Mouse (Mus musculus) CH12.LX (cell line): Measurements from ENCODE around the gene Safb. TPM values are rescaled to one million over a fixed set of nuclear protein-coding genes. Genes with fewer than 3 reads are reported as not detected.
A peak's percentile ranks its signal among the peaks of the same experiment; 100 is the strongest.

Experiments used
- DNase-seq: peaks from one replicate; pipeline ENCODE4 v3.0.0-alpha.2; 2013; ENCODE audit errors: extremely low read depth
- H3K27ac ChIP-seq: 2 replicates; pipeline ENCODE4 v1.5.1; 2012; ENCODE audit warnings: low read depth, mild to moderate bottlenecking, control low read depth, moderate library complexity; ENCODE audit not compliant: insufficient read depth
- H3K27me3 ChIP-seq: replicated peaks from 2 replicates; pipeline ENCODE3; 2012; ENCODE audit warnings: inconsistent platforms
- H3K36me3 ChIP-seq, 2 experiments: replicated peaks in 1 of 2; 2 replicates each; pipeline versions ENCODE3 to v1.6.1; 2012; ENCODE audit warnings: inconsistent platforms in 1 of 2, low read length in 1 of 2, mild to moderate bottlenecking in 1 of 2, mixed read lengths in 1 of 2, moderate library complexity in 1 of 2; ENCODE audit not compliant: control insufficient read depth in 1 of 2, insufficient read depth in 1 of 2
- H3K4me1 ChIP-seq, 2 experiments: 2 replicates each; pipeline ENCODE4 v1.6.1; 2012; ENCODE audit warnings: inconsistent platforms in 1 of 2, moderate library complexity in 1 of 2; ENCODE audit not compliant: insufficient read depth in 2 of 2, control insufficient read depth in 1 of 2
- H3K4me2 ChIP-seq: 2 replicates; pipeline ENCODE4 v1.6.1; 2012; ENCODE audit warnings: low read depth, mild to moderate bottlenecking, control low read depth; ENCODE audit not compliant: poor library complexity, insufficient read depth, severe bottlenecking
- H3K4me3 ChIP-seq, 3 experiments: fragments of 150-350 bp in 1 of 3; sonication (generic) in 1 of 3; replicated peaks in 1 of 3; 2 replicates each; pipeline versions ENCODE3 to v1.5.1; 2011 to 2012; ENCODE audit warnings: low read depth in 2 of 3, low read length in 2 of 3, mild to moderate bottlenecking in 2 of 3, moderate library complexity in 2 of 3, control low read depth in 1 of 3, improper control_type of control experiment in 1 of 3, inconsistent platforms in 1 of 3, mixed read lengths in 1 of 3; ENCODE audit not compliant: poor library complexity in 1 of 3
- H3K79me2 ChIP-seq: replicated peaks from 2 replicates; pipeline ENCODE4 v1.6.1; 2012; ENCODE audit warnings: mild to moderate bottlenecking, moderate library complexity; ENCODE audit not compliant: control insufficient read depth, poor library complexity, insufficient read depth, severe bottlenecking; ENCODE audit errors: extremely low read depth
- H3K9ac ChIP-seq: 2 replicates; pipeline ENCODE4 v1.6.1; 2012; ENCODE audit warnings: low read depth, mild to moderate bottlenecking, control low read depth, moderate library complexity; ENCODE audit not compliant: insufficient read depth
- H3K9me3 ChIP-seq: replicated peaks from 2 replicates; pipeline ENCODE3; 2012; ENCODE audit warnings: low read length, inconsistent platforms, mixed read lengths
- BHLHE40 ChIP-seq: IDR thresholded peaks from 2 replicates; pipeline ENCODE4 v1.6.1; 2011; ENCODE audit warnings: mild to moderate bottlenecking, low read depth, low read length, improper control_type of control experiment
- CTCF ChIP-seq, 2 experiments: IDR thresholded peaks in 1 of 2; conservative IDR thresholded peaks in 1 of 2; 2 replicates each; pipeline ENCODE4 v1.5.1; 2011 to 2012; ENCODE audit warnings: low read depth in 2 of 2, low read length in 2 of 2, improper control_type of control experiment in 1 of 2, inconsistent platforms in 1 of 2, mild to moderate bottlenecking in 1 of 2, moderate library complexity in 1 of 2
- E2F4 ChIP-seq: IDR thresholded peaks from 2 replicates; pipeline ENCODE4 v1.6.1; 2011; ENCODE audit warnings: low read depth, low read length, improper control_type of control experiment; ENCODE audit not compliant: insufficient replicate concordance
- ELF1 ChIP-seq: IDR thresholded peaks from 2 replicates; pipeline ENCODE4 v1.6.1; 2014; ENCODE audit warnings: low read depth, mild to moderate bottlenecking, inconsistent platforms, low read length, improper control_type of control experiment
- EP300 ChIP-seq: IDR thresholded peaks from 2 replicates; pipeline ENCODE4 v1.6.1; 2011; ENCODE audit warnings: low read length, improper control_type of control experiment
- GABPA ChIP-seq: IDR thresholded peaks from 2 replicates; pipeline ENCODE4 v1.6.1; 2012; ENCODE audit warnings: low read depth, low read length, improper control_type of control experiment, inconsistent platforms; ENCODE audit not compliant: insufficient replicate concordance
- HCFC1 ChIP-seq: IDR thresholded peaks from 2 replicates; pipeline ENCODE4 v1.6.1; 2012; ENCODE audit warnings: low read depth, mild to moderate bottlenecking, inconsistent platforms, low read length, improper control_type of control experiment
- JUN ChIP-seq: IDR thresholded peaks from 2 replicates; pipeline ENCODE4 v1.6.1; 2011; ENCODE audit warnings: low read depth, mild to moderate bottlenecking, low read length, improper control_type of control experiment, moderate library complexity; ENCODE audit not compliant: insufficient read depth
- MAFK ChIP-seq: IDR thresholded peaks from 2 replicates; pipeline ENCODE4 v1.6.1; 2011; ENCODE audit warnings: low read length, improper control_type of control experiment; ENCODE audit not compliant: insufficient replicate concordance
- MAX ChIP-seq: IDR thresholded peaks from 2 replicates; pipeline ENCODE4 v1.6.1; 2011; ENCODE audit warnings: low read length, improper control_type of control experiment
- MAZ ChIP-seq: IDR thresholded peaks from 2 replicates; pipeline ENCODE4 v1.6.1; 2012; ENCODE audit warnings: low read depth, mild to moderate bottlenecking, inconsistent platforms, low read length, improper control_type of control experiment, moderate library complexity
- MXI1 ChIP-seq: IDR thresholded peaks from 2 replicates; pipeline ENCODE4 v1.6.1; 2011; ENCODE audit warnings: mild to moderate bottlenecking, low read depth, low read length, improper control_type of control experiment
- NELFE ChIP-seq: IDR thresholded peaks from 2 replicates; pipeline ENCODE4 v1.6.1; 2011; ENCODE audit warnings: low read depth, low read length, improper control_type of control experiment
- NRF1 ChIP-seq: IDR thresholded peaks from 2 replicates; pipeline ENCODE4 v1.6.1; 2014; ENCODE audit warnings: low read depth, mild to moderate bottlenecking, inconsistent platforms, low read length, improper control_type of control experiment, moderate library complexity
- PAX5 ChIP-seq: IDR thresholded peaks from 2 replicates; pipeline ENCODE4 v1.6.1; 2012; ENCODE audit warnings: low read length, inconsistent platforms, mixed read lengths
- POLR2AphosphoS2 ChIP-seq: IDR thresholded peaks from 2 replicates; pipeline ENCODE4 v1.6.1; 2011; ENCODE audit warnings: low read depth, low read length, improper control_type of control experiment
- RAD21 ChIP-seq: IDR thresholded peaks from 2 replicates; pipeline ENCODE4 v1.6.1; 2011; ENCODE audit warnings: low read depth, mild to moderate bottlenecking, low read length, improper control_type of control experiment, moderate library complexity
- RCOR1 ChIP-seq: conservative IDR thresholded peaks from 2 replicates; pipeline ENCODE4 v1.6.1; 2012; ENCODE audit warnings: low read depth, mild to moderate bottlenecking, inconsistent platforms, low read length, improper control_type of control experiment
- SIN3A ChIP-seq: IDR thresholded peaks from 2 replicates; pipeline ENCODE4 v1.6.1; 2012; ENCODE audit warnings: low read length, improper control_type of control experiment, inconsistent platforms
- SMC3 ChIP-seq: IDR thresholded peaks from 2 replicates; pipeline ENCODE4 v1.6.1; 2011; ENCODE audit warnings: low read depth, low read length, improper control_type of control experiment
- USF1 ChIP-seq: IDR thresholded peaks from 2 replicates; pipeline ENCODE4 v1.6.1; 2014; ENCODE audit warnings: low read depth, mild to moderate bottlenecking, inconsistent platforms, low read length, improper control_type of control experiment
- ZKSCAN1 ChIP-seq: IDR thresholded peaks from 2 replicates; pipeline ENCODE4 v1.6.1; 2012; ENCODE audit warnings: low read depth, inconsistent platforms, low read length, improper control_type of control experiment, borderline replicate concordance
- ZMIZ1 ChIP-seq: IDR thresholded peaks from 2 replicates; pipeline ENCODE4 v1.6.1; 2012; ENCODE audit warnings: low read depth, mild to moderate bottlenecking, inconsistent platforms, low read length, improper control_type of control experiment
- ZNF384 ChIP-seq: IDR thresholded peaks from 2 replicates; pipeline ENCODE4 v1.6.1; 2012; ENCODE audit warnings: low read depth, low read length, improper control_type of control experiment, inconsistent platforms
- dilution Hi-C: fragments of 300-500 bp; cut with MboI; formaldehyde crosslinking; loops from 2 replicates; pipeline ENCODE4 v1.14.3; 2020; ENCODE audit warnings: low sequenced_read_pairs; ENCODE audit not compliant: extremely low pct_unique_long_range_greater_than_20kb, extremely low pct_ligation_motif_present
- in situ Hi-C: fragments of 300-500 bp; cut with MboI; formaldehyde crosslinking; loops from 3 replicates; pipeline ENCODE4 v1.14.3; 2019; ENCODE audit warnings: low sequenced_read_pairs, low pct_ligation_motif_present, low pct_unique_long_range_greater_than_20kb, mixed read lengths
- polyA plus RNA-seq: library from polyadenylated mRNA; unstranded; fragments of >175 nt; gene quantifications from 2 replicates; pipeline ENCODE4 v1.2.1, GENCODE M21; 2012; ENCODE audit warnings: low read depth; ENCODE audit not compliant: insufficient read length
- total RNA-seq, 2 experiments: library from RNA; depleted of rRNA; stranded (reverse); fragments of 300-350 nt in 1 of 2; fragments of >200 nt in 1 of 2; gene quantifications; 2 replicates each; pipeline ENCODE4 v1.2.3; 2012 to 2014

The Safb gene
- total and polyA plus RNA-seq, 3 experiments = 25.4 to 135 (median 75.9) TPM

DNA sequence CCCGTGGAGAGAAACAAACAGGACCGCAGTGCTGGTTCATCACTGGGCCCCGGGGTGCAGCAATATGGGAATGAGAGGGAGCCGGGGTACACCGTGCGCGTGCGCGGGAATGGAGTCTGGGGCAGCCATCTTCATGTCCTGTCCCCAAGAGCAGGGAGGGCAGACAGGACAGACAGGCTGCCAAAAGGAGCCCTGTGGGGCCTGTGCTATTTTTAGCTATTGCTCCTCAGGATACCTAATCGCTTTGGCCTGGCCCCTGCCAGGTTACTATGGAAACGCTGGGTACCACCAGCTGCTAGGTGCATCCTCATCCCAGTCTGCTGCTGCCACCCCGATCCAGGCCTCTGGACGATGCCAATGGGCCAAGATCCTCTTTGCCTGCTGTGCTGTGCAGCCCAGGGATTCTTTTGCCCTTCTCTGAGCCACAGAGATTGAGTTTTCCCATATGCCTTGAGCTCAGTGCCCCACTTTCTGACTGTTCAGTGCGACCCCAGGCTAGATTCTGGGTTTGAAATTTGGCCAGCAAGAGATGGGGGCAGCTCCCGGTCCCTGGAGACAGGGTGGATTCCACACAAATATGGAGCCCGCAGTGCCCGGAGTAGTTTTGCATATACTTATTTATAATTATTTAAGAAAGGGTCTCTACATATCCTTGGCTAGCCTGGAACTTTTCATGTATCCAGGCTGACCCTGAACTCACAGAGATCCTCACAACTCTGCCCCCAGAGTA, 37.3 kb upstream of the Safb start:
- no peaks in the 10 kb centered on the region for H3K9me3 ChIP-seq
- in situ Hi-C loops (no loop called here), dilution Hi-C loops (no loop called here)
- no peak for DNase-seq
- no peaks in the 10 kb centered on the region for H3K79me2 ChIP-seq
- TF ChIP-seq ZKSCAN1 = no peak
- TF ChIP-seq CTCF (conservative IDR thresholded peaks at IDR 0.05 in 1 of 2, IDR thresholded peaks at IDR 0.05 in 1 of 2; ENCODE audit: low read depth in 2 of 2, low read length in 2 of 2) = no peak
- no peak for TF ChIP-seq MAX
- TF ChIP-seq USF1 = no peak
- TF ChIP-seq MXI1 = no peak
- no peak for TF ChIP-seq SIN3A
- no peak for TF ChIP-seq SMC3
- TF ChIP-seq E2F4 = no peak
- no peak for TF ChIP-seq ZNF384
- TF ChIP-seq NELFE = no peak
- TF ChIP-seq ZMIZ1 = no peak
- TF ChIP-seq HCFC1 = no peak
- no peak overlapping the region for H3K4me2 ChIP-seq
- H3K27me3 ChIP-seq = peaks cover 4% of the 10 kb centered on the region
- no peaks in the 10 kb centered on the region for H3K36me3 ChIP-seq
- H3K4me3 ChIP-seq = no peak overlapping the region
- H3K27ac ChIP-seq = no peak overlapping the region
- peaks cover 20 to 26% of the 10 kb centered on the region in 2 experiments for H3K4me1 ChIP-seq
- H3K9ac ChIP-seq = no peak overlapping the region

DNA sequence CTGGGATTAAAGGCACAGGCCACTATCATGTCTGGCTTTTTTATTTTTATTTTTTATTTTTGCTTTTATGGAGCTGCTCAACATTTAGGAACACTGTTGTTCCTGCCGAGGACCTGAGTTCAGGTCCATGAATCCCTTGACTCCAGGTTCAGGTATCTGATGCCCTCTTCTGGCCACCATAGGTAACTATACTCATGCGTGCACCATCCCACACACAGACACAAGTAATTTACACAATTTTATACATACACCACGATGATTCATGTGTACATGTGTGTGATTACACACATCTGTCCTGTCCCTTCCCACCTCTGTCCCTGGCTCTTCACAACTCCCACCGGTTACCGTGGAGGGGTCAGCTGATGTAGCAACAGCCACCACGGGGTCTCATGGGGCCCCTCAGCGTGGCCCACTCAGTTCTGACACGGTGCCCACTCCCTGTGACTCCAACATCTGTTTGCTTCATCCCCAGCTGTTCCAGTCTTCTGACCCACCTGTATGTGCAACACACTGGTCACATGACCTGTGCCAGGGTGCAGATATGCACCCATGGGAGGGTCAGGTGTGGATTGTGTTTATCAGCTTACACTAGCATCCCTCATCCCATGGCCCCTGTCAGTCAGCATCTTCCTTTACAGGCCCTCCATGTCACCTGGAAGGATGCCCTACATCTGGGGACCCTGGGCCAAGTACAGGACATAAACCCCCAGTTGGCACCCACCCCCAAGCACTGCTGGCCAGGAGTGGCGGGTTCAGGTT, 36.6 kb upstream of the Safb start:
- TF ChIP-seq MAZ (no peak), USF1 (no peak), ZNF384 (no peak), RCOR1 (no peak), E2F4 (no peak), JUN (no peak), MAFK (no peak), POLR2AphosphoS2 (no peak), CTCF (conservative IDR thresholded peaks at IDR 0.05 in 1 of 2, IDR thresholded peaks at IDR 0.05 in 1 of 2; ENCODE audit: low read depth in 2 of 2, low read length in 2 of 2) (peak; percentile 23 to 60; a peak in 3 of 4 replicates), NRF1 (no peak), SMC3 (peak; percentile 53), GABPA (no peak), HCFC1 (no peak), EP300 (no peak), BHLHE40 (no peak), ELF1 (no peak), PAX5 (no peak), RAD21 (peak; percentile 55), MAX (no peak)
- Histone ChIP-seq H3K4me2 (no peak overlapping the region), H3K27ac (no peak overlapping the region), H3K4me3 (no peak overlapping the region), H3K27me3 (peaks cover 1% of the 10 kb centered on the region), H3K4me1 (peaks cover 26 to 33% of the 10 kb centered on the region in 2 experiments), H3K36me3 (no peaks in the 10 kb centered on the region), H3K9ac (no peak overlapping the region), H3K9me3 (no peaks in the 10 kb centered on the region), H3K79me2 (no peaks in the 10 kb centered on the region)
- dilution Hi-C loops = no loop called here
- in situ Hi-C loops = no loop called here
- no peak for DNase-seq
